Mouse (Mus musculus) kidney, embryonic 15.5 days (tissue): ENCODE data around the gene Cdca3. TPM values are rescaled to one million over a fixed set of nuclear protein-coding genes. Genes with fewer than 3 reads are reported as not detected.
"Not testable (repeated sequence)": the region's sequence is repeated elsewhere in the genome, so short reads cannot be mapped to it uniquely, and the experiment has no call there.

ENCODE experiments used
- ATAC-seq: fragments of 200-750 bp; cut with Nextera tagmentation; replicated peaks from 2 replicates; pipeline ENCODE4 v1.8.0; 2017; ENCODE audit warnings: moderate TSS enrichment; ENCODE audit not compliant: low FRiP score
- H3K27ac ChIP-seq: fragments of 300-500 bp; sonication (generic); 2 replicates; pipeline ENCODE4 v1.5.1; 2015; ENCODE audit warnings: mild to moderate bottlenecking, inconsistent platforms
- H3K27me3 ChIP-seq: fragments of 300-500 bp; sonication (generic); 2 replicates; pipeline ENCODE4 v1.6.1; 2015; ENCODE audit warnings: inconsistent platforms
- H3K36me3 ChIP-seq: fragments of 300-500 bp; sonication (generic); 2 replicates; pipeline ENCODE4 v1.6.1; 2015; ENCODE audit warnings: inconsistent platforms
- H3K4me1 ChIP-seq: fragments of 300-500 bp; sonication (generic); 2 replicates; pipeline ENCODE4 v1.6.1; 2015; ENCODE audit warnings: inconsistent platforms
- H3K4me2 ChIP-seq: fragments of 300-500 bp; sonication (generic); 2 replicates; pipeline ENCODE4 v1.6.1; 2015; ENCODE audit warnings: moderate library complexity, mild to moderate bottlenecking, inconsistent platforms
- H3K4me3 ChIP-seq: fragments of 300-500 bp; sonication (generic); replicated peaks from 2 replicates; pipeline ENCODE4 v1.5.1; 2015; ENCODE audit warnings: mild to moderate bottlenecking, inconsistent platforms
- H3K9ac ChIP-seq: fragments of 300-500 bp; sonication (generic); 2 replicates; pipeline ENCODE4 v1.6.1; 2015; ENCODE audit warnings: mild to moderate bottlenecking, inconsistent platforms
- H3K9me3 ChIP-seq: fragments of 300-500 bp; sonication (generic); replicated peaks from 2 replicates; pipeline ENCODE4 v1.6.1; 2016; ENCODE audit warnings: inconsistent platforms
- WGBS: fragments of 180-500 bp; shearing (Covaris S2); methylation state at CpG from one replicate; pipeline ENCODE4 v1.1.7; 2015; ENCODE audit warnings: mixed read lengths; 5-methylcytosine and 5-hydroxymethylcytosine counted together
- polyA plus RNA-seq: library from polyadenylated mRNA; unstranded; fragments of >200 nt; fragmentation: Nextera tagmentation; extraction: Ambion mirVana; gene quantifications from 2 replicates; pipeline ENCODE4 v1.2.1, GENCODE M21; 2015

Cdca3 gene
- 178 and 185 TPM in 2 replicates for polyA plus RNA-seq

DNA sequence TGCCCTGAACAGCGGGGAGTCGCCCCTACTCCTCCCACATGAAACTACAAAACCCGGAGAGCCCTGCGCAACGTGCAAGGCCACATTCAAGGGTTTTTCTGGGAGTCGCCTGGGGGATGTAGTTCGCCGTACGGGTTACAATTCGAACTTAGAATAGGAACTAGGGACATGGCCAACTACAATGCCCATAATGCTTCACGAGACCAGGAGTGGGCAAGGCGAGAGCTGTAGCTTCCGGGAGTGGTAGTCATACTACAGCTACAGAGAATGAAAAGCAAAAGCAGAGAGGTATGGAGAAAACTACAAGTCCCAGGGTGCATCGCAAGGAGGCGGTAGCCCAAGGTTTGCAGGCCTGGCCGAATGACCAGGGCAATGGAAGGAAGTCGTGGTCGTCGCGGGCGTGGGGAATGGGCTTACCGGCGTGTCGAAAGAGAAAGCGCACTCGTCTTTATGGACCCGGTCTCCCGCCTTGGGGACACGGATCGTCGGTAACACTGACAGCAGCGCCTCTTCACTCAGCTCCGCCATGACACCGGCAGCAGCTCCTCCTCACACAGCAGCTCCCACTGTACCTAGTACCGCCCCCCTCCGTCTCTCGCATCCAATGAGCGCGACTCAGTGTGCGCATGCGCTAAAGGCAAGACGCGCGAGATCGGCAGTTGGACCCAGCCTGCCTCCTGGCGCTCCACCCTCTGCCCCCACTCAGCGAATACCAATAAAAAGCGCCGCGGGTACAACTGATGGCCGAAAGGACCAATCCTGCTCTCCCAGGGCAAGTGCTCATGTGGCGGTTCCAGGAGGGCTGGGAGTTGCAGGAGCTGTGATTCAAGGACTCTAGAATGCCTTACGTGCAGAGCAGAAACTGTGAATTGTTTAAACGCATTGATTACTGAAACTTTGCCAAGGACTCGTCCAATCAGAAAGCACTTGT, at the start of gene Cdca3, which contains the start of gene Usp5:
TSS of gene Cdca3 (plus strand) at position 680 of the 931 bp plus-strand sequence.
TSS of gene Usp5 (minus strand) at position 617 of the 931 bp plus-strand sequence.
- under 1% methylated on average over 55 of the region's 55 CpGs for WGBS
- peak within 1 kb of the TSS; percentile 90 for H3K4me2 ChIP-seq
- peaks cover 32% of the 10 kb centered on the region for H3K4me1 ChIP-seq
- H3K36me3 ChIP-seq = peaks cover 62% of the 10 kb centered on the region
- peak; percentile 95 for ATAC-seq
- peak within 1 kb of the TSS; percentile 82 for H3K4me3 ChIP-seq
- H3K9ac ChIP-seq = peak within 1 kb of the TSS; percentile 64
- peak within 1 kb of the TSS; percentile 98 for H3K27ac ChIP-seq
- H3K9me3 ChIP-seq = no peaks in the 10 kb centered on the region
- no peaks in the 10 kb centered on the region for H3K27me3 ChIP-seq

DNA sequence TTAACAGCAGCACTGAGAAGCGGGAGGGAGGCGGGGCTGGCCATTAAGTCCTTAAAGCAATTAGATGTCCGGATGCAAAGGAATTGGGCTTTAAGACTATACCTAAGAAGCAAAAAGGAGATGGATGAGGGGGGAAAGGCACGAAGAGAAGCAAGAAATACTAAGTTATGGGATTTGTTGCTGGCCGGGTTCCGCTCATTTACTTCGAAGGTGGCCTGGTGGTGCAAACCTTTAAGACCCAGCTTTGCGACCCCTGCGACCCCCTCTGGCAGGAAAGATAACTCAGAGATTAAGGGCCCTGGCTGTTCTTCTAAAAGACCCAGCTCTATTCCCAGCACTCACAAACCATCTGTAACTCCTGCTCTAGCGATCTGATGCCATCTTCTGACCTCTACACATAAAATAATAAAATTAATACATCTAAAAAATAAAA, 49.3 kb upstream of the Cdca3 start:
- no peaks in the 10 kb centered on the region for H3K9me3 ChIP-seq
- whole genome bisulfite sequencing = 3% methylated on average over 10 of the region's 10 CpGs
- H3K4me2 ChIP-seq = peak overlapping the region; percentile 83
- peaks cover 13% of the 10 kb centered on the region for H3K27me3 ChIP-seq
- peaks cover 23% of the 10 kb centered on the region for H3K4me1 ChIP-seq
- no peak overlapping the region for H3K27ac ChIP-seq
- ATAC-seq = no peak; the same call in 1 of the 2 replicates
- H3K9ac ChIP-seq = peak overlapping the region; percentile 37
- no peaks in the 10 kb centered on the region for H3K36me3 ChIP-seq
- H3K4me3 ChIP-seq = peak overlapping the region; percentile 47

DNA sequence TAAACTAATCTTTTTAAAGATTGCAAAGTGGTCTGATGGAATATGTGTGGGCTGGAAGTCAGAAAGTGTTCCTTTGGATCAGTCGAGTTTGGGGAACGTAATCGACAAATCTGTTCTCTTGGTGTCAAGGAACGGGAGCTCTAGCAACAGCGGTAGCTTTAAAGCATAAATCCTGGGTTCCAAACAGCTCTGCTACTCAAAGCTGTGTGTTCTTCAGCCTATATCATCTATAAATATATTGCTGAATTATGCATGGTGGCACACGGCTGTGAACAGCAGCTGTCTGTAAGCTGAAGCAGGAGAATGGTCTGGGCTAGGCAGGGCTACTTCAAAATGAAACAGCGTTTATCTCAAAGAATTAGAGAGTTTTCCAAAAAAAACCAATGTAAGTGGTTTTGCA, 48.4 kb upstream of the Cdca3 start:
- no peak overlapping the region for H3K27ac ChIP-seq
- H3K27me3 ChIP-seq = peaks cover 13% of the 10 kb centered on the region
- H3K36me3 ChIP-seq = no peaks in the 10 kb centered on the region
- no peaks in the 10 kb centered on the region for H3K9me3 ChIP-seq
- WGBS = 82% methylated on average over 7 of the region's 7 CpGs
- no peak overlapping the region for H3K4me2 ChIP-seq
- no peak overlapping the region for H3K9ac ChIP-seq
- peaks cover 23% of the 10 kb centered on the region for H3K4me1 ChIP-seq
- no peak for ATAC-seq
- H3K4me3 ChIP-seq = no peak overlapping the region

DNA sequence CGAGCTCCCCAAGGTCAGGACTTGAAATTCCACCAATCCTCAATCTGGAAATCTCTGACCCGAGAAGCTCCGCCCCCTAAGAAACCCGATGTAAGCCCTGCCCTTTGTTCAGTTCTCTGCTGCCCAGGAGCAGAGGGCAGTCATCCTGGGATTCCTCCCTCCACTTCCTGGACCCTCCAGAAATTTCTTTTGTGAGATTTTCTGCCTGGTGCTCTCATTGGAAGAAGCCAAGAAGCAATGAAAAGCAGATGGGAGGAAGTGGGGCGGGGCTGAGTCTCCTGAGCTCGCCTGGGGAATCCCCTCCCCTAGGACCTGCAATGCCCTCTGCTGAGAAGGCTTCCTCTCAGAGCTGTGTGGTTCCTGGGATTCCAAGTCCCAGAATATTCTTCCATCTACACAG, 46.9 kb upstream of the Cdca3 start:
- Histone ChIP-seq H3K27me3 (peaks cover 13% of the 10 kb centered on the region), H3K4me3 (peak overlapping the region; percentile 5; the same call in 1 of the 2 replicates), H3K9ac (no peak overlapping the region), H3K9me3 (no peaks in the 10 kb centered on the region), H3K4me1 (peaks cover 26% of the 10 kb centered on the region), H3K36me3 (no peaks in the 10 kb centered on the region), H3K27ac (no peak overlapping the region), H3K4me2 (peak overlapping the region; percentile 37)
- 26% methylated on average over 6 of the region's 6 CpGs for WGBS
- peak; percentile 37; the same call in 1 of the 2 replicates for ATAC-seq

DNA sequence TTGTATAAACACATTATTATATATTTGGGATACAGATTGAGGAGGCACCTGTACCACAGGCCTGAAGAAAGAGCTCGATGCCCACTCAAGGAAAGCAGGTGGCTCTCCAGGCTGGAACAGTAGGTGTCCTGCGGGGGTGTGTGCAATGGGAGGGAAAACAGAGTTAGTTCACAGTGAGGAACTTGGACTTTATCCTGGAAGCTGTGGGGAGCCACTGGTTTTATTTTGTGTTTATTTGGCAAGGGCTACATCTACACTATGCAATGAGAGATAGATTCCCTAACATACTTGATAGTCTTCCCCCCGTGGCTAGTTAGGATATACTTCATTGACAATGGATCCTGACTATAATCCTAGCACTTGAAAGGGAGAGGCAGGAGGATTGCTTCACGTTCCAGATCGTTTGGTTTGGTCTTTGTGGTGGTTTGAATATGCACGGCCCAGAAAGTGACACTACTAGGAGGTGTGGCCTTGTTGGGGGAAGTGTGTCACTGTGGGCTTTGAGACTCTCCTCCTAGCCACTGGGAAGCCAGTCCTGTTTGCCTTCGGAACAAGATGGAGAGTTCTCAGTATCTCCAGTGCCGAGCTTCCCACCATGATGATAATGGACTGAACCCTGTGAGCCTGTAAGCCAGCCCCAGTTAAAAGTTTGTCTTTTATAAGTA, 42.5 kb upstream of the Cdca3 start:
- no peak for ATAC-seq
- H3K36me3 ChIP-seq = no peaks in the 10 kb centered on the region
- WGBS = 47% methylated on average over 8 of the region's 8 CpGs

DNA sequence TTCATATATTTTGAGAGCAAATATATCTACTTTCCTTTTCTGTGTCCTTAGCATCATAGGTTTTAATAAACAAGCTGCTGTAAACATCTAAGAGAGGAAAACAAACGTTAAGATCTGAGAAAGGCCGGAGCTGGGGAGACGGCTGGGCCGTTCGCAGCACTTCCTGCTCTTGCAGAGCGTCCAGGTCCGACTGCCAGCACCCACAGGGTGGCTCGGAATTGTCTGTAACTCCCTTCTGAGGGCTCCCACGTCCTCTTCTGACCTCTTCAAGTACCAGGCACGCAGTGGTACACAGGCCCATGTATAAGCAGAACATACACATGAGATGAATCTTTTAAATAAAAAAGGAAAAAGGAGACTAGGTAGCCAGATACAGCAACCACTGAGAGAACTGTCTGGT, 41.6 kb upstream of the Cdca3 start:
- Histone ChIP-seq H3K27me3 (no peaks in the 10 kb centered on the region), H3K4me1 (peaks cover 17% of the 10 kb centered on the region), H3K36me3 (no peaks in the 10 kb centered on the region), H3K27ac (no peak overlapping the region), H3K4me2 (no peak overlapping the region), H3K9me3 (no peaks in the 10 kb centered on the region), H3K4me3 (no peak overlapping the region), H3K9ac (no peak overlapping the region)
- 73% methylated on average over 10 of the region's 10 CpGs for WGBS
- ATAC-seq = no peak

More for the DNA sequence above, 42.5 kb upstream of the Cdca3 start:
- no peak overlapping the region for H3K27ac ChIP-seq
- H3K27me3 ChIP-seq = no peaks in the 10 kb centered on the region
- H3K9me3 ChIP-seq = no peaks in the 10 kb centered on the region
- no peak overlapping the region for H3K9ac ChIP-seq
- H3K4me2 ChIP-seq = no peak overlapping the region
- H3K4me3 ChIP-seq = no peak overlapping the region
- H3K4me1 ChIP-seq = peaks cover 22% of the 10 kb centered on the region

DNA sequence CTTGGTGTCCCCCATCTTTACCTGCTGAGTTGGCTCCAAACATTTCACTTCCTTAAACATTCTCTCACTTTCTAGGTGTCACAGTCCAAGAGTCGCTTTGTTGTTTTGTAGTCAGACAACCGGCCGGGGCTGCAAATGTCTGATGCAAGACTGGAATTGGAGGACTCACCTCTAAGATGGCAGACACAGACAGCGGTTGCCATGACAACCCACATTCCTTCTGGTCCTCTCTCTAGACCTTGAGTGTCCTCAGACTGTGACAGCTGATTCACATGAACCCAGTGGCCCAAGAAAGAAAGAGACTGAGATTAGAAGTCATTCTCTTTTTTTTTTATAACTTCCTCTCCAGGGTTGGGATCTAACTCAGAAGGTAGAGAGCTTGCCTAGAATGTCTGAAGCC, 39.8 kb upstream of the Cdca3 start:
- Histone ChIP-seq H3K36me3 (no peaks in the 10 kb centered on the region), H3K4me2 (no peak overlapping the region), H3K9me3 (no peaks in the 10 kb centered on the region), H3K4me1 (peaks cover 17% of the 10 kb centered on the region), H3K27ac (peak overlapping the region; percentile 73; the same call in 1 of the 2 replicates), H3K9ac (no peak overlapping the region), H3K27me3 (no peaks in the 10 kb centered on the region), H3K4me3 (no peak overlapping the region)
- ATAC-seq = no peak; the same call in 1 of the 2 replicates
- WGBS = 76% methylated on average over 4 of the region's 4 CpGs

DNA sequence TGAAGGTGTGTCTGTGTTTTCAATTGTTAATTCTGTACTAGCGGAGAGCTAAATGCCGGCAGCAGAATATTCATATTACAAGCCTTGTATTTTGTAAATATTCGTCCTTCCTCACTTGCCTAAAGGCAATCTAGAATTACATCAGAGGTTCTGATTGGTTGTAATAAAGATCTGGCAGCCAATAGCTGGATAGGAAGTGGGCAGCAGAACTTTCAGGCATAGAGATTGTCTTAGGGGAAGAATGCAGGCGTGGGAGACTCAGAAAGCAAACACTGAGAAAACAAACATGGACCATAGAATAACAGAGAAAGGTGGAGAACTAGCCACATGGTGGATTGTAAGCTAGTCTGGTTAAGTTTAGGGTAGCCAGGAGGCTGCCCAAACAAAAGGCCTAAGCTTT, 39.2 kb upstream of the Cdca3 start:
- H3K9ac ChIP-seq = no peak overlapping the region
- H3K4me3 ChIP-seq = no peak overlapping the region
- H3K36me3 ChIP-seq = no peaks in the 10 kb centered on the region
- H3K27me3 ChIP-seq = no peaks in the 10 kb centered on the region
- ATAC-seq = 0 out of 2 replicates have a peak, but pooled peaks have one; percentile 49
- H3K4me1 ChIP-seq = peaks cover 17% of the 10 kb centered on the region
- WGBS = 29% methylated on average over 4 of the region's 4 CpGs
- no peak overlapping the region for H3K4me2 ChIP-seq
- H3K27ac ChIP-seq = peak overlapping the region; percentile 73
- H3K9me3 ChIP-seq = no peaks in the 10 kb centered on the region

DNA sequence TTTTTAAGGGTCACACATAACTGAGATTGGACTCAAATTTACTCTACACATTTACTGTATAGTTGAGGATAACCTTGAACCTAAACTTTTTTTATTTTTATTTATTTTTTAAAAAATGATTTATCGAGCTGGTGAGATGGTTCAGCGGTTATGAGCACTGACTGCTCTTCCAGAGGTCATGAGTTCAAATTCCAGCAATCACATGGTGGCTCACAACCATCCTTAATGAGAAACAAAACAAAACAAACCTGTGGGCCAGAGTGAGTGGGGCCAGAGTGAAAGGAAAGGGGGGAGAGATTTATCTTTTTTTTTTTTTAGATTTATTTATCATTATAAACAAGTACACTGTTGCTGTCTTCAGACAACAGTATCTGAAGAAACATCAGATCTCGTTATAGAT, 37.4 kb upstream of the Cdca3 start:
- no peak for ATAC-seq
- Histone ChIP-seq H3K4me2 (no peak overlapping the region), H3K27me3 (no peaks in the 10 kb centered on the region), H3K9ac (no peak overlapping the region), H3K4me1 (peaks cover 22% of the 10 kb centered on the region), H3K9me3 (no peaks in the 10 kb centered on the region), H3K36me3 (no peaks in the 10 kb centered on the region), H3K27ac (no peak overlapping the region), H3K4me3 (no peak overlapping the region)
- 73% methylated on average over 3 of the region's 3 CpGs for WGBS

DNA sequence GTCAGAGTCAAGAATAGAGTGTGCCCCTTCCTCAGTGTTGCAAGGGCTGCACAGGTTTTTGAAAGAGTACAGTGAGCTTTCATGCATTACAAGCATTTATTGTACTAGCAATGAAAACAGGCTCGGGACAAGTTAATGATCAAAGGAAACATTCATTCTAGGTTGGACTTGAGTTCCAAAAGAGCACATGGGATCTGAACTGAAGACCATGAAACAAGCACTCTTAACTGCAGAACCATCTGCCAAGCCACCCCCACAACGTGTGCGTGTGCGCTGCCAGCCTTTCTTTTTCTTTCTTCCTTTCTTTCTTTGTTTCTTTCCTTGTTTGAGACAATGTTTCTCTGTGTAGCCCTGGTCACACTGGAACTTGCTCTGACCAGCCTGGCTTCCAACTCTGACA, 33.6 kb upstream of the Cdca3 start:
- Histone ChIP-seq H3K4me1 (peaks cover 5% of the 10 kb centered on the region; the same call in 1 of the 2 replicates), H3K36me3 (no peaks in the 10 kb centered on the region), H3K4me2 (no peak overlapping the region), H3K27me3 (no peaks in the 10 kb centered on the region), H3K9me3 (no peaks in the 10 kb centered on the region), H3K9ac (no peak overlapping the region), H3K4me3 (no peak overlapping the region), H3K27ac (peak overlapping the region; percentile 88)
- ATAC-seq = peak; percentile 71; the same call in 1 of the 2 replicates
- 65% methylated on average over 4 of the region's 4 CpGs for WGBS

DNA sequence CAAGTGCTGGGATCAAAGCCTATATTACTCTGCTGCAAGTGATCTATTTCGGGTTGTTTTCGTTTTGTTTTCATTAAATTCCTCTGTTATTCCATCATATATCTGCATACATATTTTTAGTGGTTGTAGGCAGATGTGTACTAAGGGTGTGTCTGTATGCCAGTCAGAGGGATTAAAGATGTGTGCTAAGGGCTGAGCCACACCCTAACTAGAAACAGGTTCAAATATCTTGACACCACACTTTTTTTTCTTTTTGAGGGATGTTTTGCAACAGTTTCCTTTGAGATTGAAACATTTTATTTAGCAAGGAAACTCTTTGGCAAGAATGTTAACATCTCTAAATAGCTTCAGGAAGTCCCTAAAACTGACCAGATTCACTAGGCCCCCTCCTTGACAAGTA, 33.1 kb upstream of the Cdca3 start:
- 74% methylated on average over 2 of the region's 2 CpGs for WGBS
- Histone ChIP-seq H3K4me2 (no peak overlapping the region), H3K4me3 (no peak overlapping the region), H3K36me3 (no peaks in the 10 kb centered on the region), H3K27ac (peak overlapping the region; percentile 88), H3K27me3 (no peaks in the 10 kb centered on the region), H3K9me3 (no peaks in the 10 kb centered on the region), H3K4me1 (peaks cover 5% of the 10 kb centered on the region; the same call in 1 of the 2 replicates), H3K9ac (no peak overlapping the region)
- ATAC-seq = 0 out of 2 replicates have a peak, but pooled peaks have one; percentile 15

DNA sequence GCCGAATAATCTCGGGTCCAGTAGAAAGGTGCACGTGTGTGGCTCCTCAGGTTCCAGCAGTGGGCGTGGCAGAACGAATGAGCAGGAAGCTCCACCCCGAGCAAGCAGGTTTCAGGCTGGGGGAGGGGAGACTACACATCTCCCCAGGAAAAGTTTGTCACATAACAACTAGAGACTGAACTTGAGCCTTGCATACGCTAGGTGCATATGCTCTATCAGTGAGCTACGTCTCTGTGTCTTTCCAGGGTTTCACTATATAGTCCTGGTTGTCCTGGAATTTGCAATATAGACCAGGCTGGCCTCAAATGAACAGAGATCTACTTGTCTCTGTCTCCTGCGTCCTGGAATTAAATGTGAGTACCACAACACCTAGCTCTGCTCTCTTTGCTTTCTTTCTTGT, 26.9 kb upstream of the Cdca3 start:
- peaks cover 22% of the 10 kb centered on the region for H3K4me1 ChIP-seq
- H3K36me3 ChIP-seq, ATAC-seq, H3K9me3 ChIP-seq, H3K27me3 ChIP-seq, H3K9ac ChIP-seq: not testable (repeated sequence)
- WGBS = 13% methylated on average over 5 of the region's 9 CpGs
- peak overlapping the region; percentile 41 for H3K27ac ChIP-seq
- peak overlapping the region; percentile 50 for H3K4me2 ChIP-seq
- peak overlapping the region; percentile 21; the same call in 1 of the 2 replicates for H3K4me3 ChIP-seq
